Mouse (Mus musculus) ovary, postnatal 10 days (tissue): ENCODE results near the gene Ggt5.
A peak's percentile ranks its signal among the peaks of the same experiment; 100 is the strongest.
"Not testable (repeated sequence)": the region's sequence is repeated elsewhere in the genome, so short reads cannot be mapped to it uniquely, and the experiment has no call there.

Experiments used
- DNase-seq: peaks from one replicate; pipeline ENCODE4 v3.0.0; 2022; ENCODE audit warnings: low spot score

Gene Ggt5

GRCm38 (mm10) chr10:75589129-75589528, at the start of gene Ggt5:
Ggt5 (plus strand) TSS chr10:75589340.
- peak; percentile 32 for DNase-seq

- DNase-seq, result no peak
Measured at GRCm38 (mm10) chr10:75547901-75548300, 41.2 kb upstream of the Ggt5 start.

GRCm38 (mm10) chr10:75548486-75548885, 40.7 kb upstream of the Ggt5 start:
- DNase-seq, result no peak

- no peak for DNase-seq
Measured at GRCm38 (mm10) chr10:75549886-75550285, 39.3 kb upstream of the Ggt5 start.

- no peak for DNase-seq
Measured at GRCm38 (mm10) chr10:75551175-75551574, 38.0 kb upstream of the Ggt5 start.

GRCm38 (mm10) chr10:75552106-75552505, 37.0 kb upstream of the Ggt5 start:
- no peak for DNase-seq

GRCm38 (mm10) chr10:75552701-75553450, 36.3 kb upstream of the Ggt5 start:
- no peak for DNase-seq

- DNase-seq, result no peak
Measured at GRCm38 (mm10) chr10:75554090-75554489, 35.0 kb upstream of the Ggt5 start.

GRCm38 (mm10) chr10:75555557-75555956, 33.6 kb upstream of the Ggt5 start:
- DNase-seq, result no peak

- no peak for DNase-seq
Measured at GRCm38 (mm10) chr10:75556026-75556425, 33.1 kb upstream of the Ggt5 start.

- no peak for DNase-seq
Measured at GRCm38 (mm10) chr10:75558515-75558914, 30.6 kb upstream of the Ggt5 start.

GRCm38 (mm10) chr10:75559041-75559675, 30.0 kb upstream of the Ggt5 start:
- DNase-seq, result no peak

GRCm38 (mm10) chr10:75559676-75560548, 29.2 kb upstream of the Ggt5 start, which contains the start of gene Lrrc75b:
Lrrc75b (minus strand) TSS chr10:75560330.
- DNase-seq, result no peak

- no peak for DNase-seq
Measured at GRCm38 (mm10) chr10:75560549-75560899, 28.6 kb upstream of the Ggt5 start.

GRCm38 (mm10) chr10:75561071-75561654, 28.0 kb upstream of the Ggt5 start, which contains the start of gene Ggt1:
Ggt1 (plus strand) TSS chr10:75561604.
- DNase-seq, result no peak

- no peak for DNase-seq
Measured at GRCm38 (mm10) chr10:75562596-75562995, 26.5 kb upstream of the Ggt5 start.

GRCm38 (mm10) chr10:75564687-75565265, 24.4 kb upstream of the Ggt5 start:
- DNase-seq, result no peak

- DNase-seq, result no peak
Measured at GRCm38 (mm10) chr10:75565436-75565835, 23.7 kb upstream of the Ggt5 start.

- no peak for DNase-seq
Measured at GRCm38 (mm10) chr10:75565906-75566305, 23.2 kb upstream of the Ggt5 start.

GRCm38 (mm10) chr10:75566321-75566720, 22.8 kb upstream of the Ggt5 start:
- DNase-seq, result no peak

GRCm38 (mm10) chr10:75566765-75567164, 22.4 kb upstream of the Ggt5 start:
- not testable (repeated sequence) for DNase-seq

- no peak for DNase-seq
Measured at GRCm38 (mm10) chr10:75568029-75568428, 21.1 kb upstream of the Ggt5 start.
